Mouse (Mus musculus) T-cell, adult 2 months (primary cell): ENCODE measurements at regions not wholly inside any gene's neighbourhood (a gene's known extent, or its start where the extent isn't known, plus 50 kb on each side); places are given as distances from the start of the nearest gene placed in this dataset.

Source experiments
- DNase-seq: peaks from one replicate; pipeline ENCODE4 v3.0.0; 2022; ENCODE audit warnings: low spot score

GRCm38 (mm10) chr2:159356503-159356902 lies 561.9 kb downstream of the Dhx35 start:
- DNase-seq = no peak

GRCm38 (mm10) chr2:159361371-159361770 lies 566.8 kb downstream of the Dhx35 start:
- no peak for DNase-seq

GRCm38 (mm10) chr2:159392865-159393264 lies 598.3 kb downstream of the Dhx35 start:
- no peak for DNase-seq

GRCm38 (mm10) chr2:159401421-159402100 lies 607.0 kb downstream of the Dhx35 start:
- DNase-seq = no peak

GRCm38 (mm10) chr2:159404940-159405339 lies 610.3 kb downstream of the Dhx35 start:
- no peak for DNase-seq

- no peak for DNase-seq
These were observed 620.0 kb downstream of the Dhx35 start for GRCm38 (mm10) chr2:159414599-159414998.

GRCm38 (mm10) chr2:159418371-159418940 lies 623.8 kb downstream of the Dhx35 start:
- DNase-seq = no peak

GRCm38 (mm10) chr2:159422281-159422937 lies 627.8 kb downstream of the Dhx35 start:
- no peak for DNase-seq

GRCm38 (mm10) chr2:159428201-159428600 lies 633.6 kb downstream of the Dhx35 start:
- no peak for DNase-seq

GRCm38 (mm10) chr2:159430577-159431329 lies 636.1 kb downstream of the Dhx35 start:
- DNase-seq = no peak

GRCm38 (mm10) chr2:159438961-159439360 lies 644.4 kb downstream of the Dhx35 start:
- no peak for DNase-seq

- DNase-seq = no peak
These were observed 649.0 kb downstream of the Dhx35 start for GRCm38 (mm10) chr2:159443581-159443980.

GRCm38 (mm10) chr2:159446434-159446833 lies 651.8 kb downstream of the Dhx35 start:
- no peak for DNase-seq

GRCm38 (mm10) chr2:159446886-159447285 lies 652.3 kb downstream of the Dhx35 start:
- DNase-seq = no peak

GRCm38 (mm10) chr2:159448976-159449375 lies 654.4 kb downstream of the Dhx35 start:
- DNase-seq = no peak

- no peak for DNase-seq
These were observed 656.8 kb downstream of the Dhx35 start for GRCm38 (mm10) chr2:159451439-159451838.

- DNase-seq = no peak
These were observed 686.9 kb downstream of the Dhx35 start for GRCm38 (mm10) chr2:159481399-159482080.

- DNase-seq = no peak
These were observed 696.5 kb downstream of the Dhx35 start for GRCm38 (mm10) chr2:159491090-159491489.

- no peak for DNase-seq
These were observed 704.1 kb downstream of the Dhx35 start for GRCm38 (mm10) chr2:159498691-159499090.

GRCm38 (mm10) chr2:159501039-159501438 lies 706.4 kb downstream of the Dhx35 start:
- no peak for DNase-seq

- no peak for DNase-seq
These were observed 724.5 kb downstream of the Dhx35 start for GRCm38 (mm10) chr2:159519066-159519465.

- DNase-seq = no peak
These were observed 729.1 kb downstream of the Dhx35 start for GRCm38 (mm10) chr2:159523739-159524138.
